Mouse (Mus musculus) CH12.LX (cell line): ENCODE results near the gene Klhl20. TPM values are rescaled to one million over a fixed set of nuclear protein-coding genes. Genes with fewer than 3 reads are reported as not detected.
A peak's percentile ranks its signal among the peaks of the same experiment; 100 is the strongest.

Experiments used
- DNase-seq: peaks from one replicate; pipeline ENCODE4 v3.0.0-alpha.2; 2013; ENCODE audit errors: extremely low read depth
- H3K27ac ChIP-seq: 2 replicates; pipeline ENCODE4 v1.5.1; 2012; ENCODE audit warnings: low read depth, mild to moderate bottlenecking, control low read depth, moderate library complexity; ENCODE audit not compliant: insufficient read depth
- H3K27me3 ChIP-seq: replicated peaks from 2 replicates; pipeline ENCODE3; 2012; ENCODE audit warnings: inconsistent platforms
- H3K36me3 ChIP-seq, 2 experiments: replicated peaks in 1 of 2; 2 replicates each; pipeline versions ENCODE3 to v1.6.1; 2012; ENCODE audit warnings: inconsistent platforms in 1 of 2, low read length in 1 of 2, mild to moderate bottlenecking in 1 of 2, mixed read lengths in 1 of 2, moderate library complexity in 1 of 2; ENCODE audit not compliant: control insufficient read depth in 1 of 2, insufficient read depth in 1 of 2
- H3K4me1 ChIP-seq, 2 experiments: 2 replicates each; pipeline ENCODE4 v1.6.1; 2012; ENCODE audit warnings: inconsistent platforms in 1 of 2, moderate library complexity in 1 of 2; ENCODE audit not compliant: insufficient read depth in 2 of 2, control insufficient read depth in 1 of 2
- H3K4me2 ChIP-seq: 2 replicates; pipeline ENCODE4 v1.6.1; 2012; ENCODE audit warnings: low read depth, mild to moderate bottlenecking, control low read depth; ENCODE audit not compliant: poor library complexity, insufficient read depth, severe bottlenecking
- H3K4me3 ChIP-seq, 3 experiments: fragments of 150-350 bp in 1 of 3; sonication (generic) in 1 of 3; replicated peaks in 1 of 3; 2 replicates each; pipeline versions ENCODE3 to v1.5.1; 2011 to 2012; ENCODE audit warnings: low read depth in 2 of 3, low read length in 2 of 3, mild to moderate bottlenecking in 2 of 3, moderate library complexity in 2 of 3, control low read depth in 1 of 3, improper control_type of control experiment in 1 of 3, inconsistent platforms in 1 of 3, mixed read lengths in 1 of 3; ENCODE audit not compliant: poor library complexity in 1 of 3
- H3K79me2 ChIP-seq: replicated peaks from 2 replicates; pipeline ENCODE4 v1.6.1; 2012; ENCODE audit warnings: mild to moderate bottlenecking, moderate library complexity; ENCODE audit not compliant: control insufficient read depth, poor library complexity, insufficient read depth, severe bottlenecking; ENCODE audit errors: extremely low read depth
- H3K9ac ChIP-seq: 2 replicates; pipeline ENCODE4 v1.6.1; 2012; ENCODE audit warnings: low read depth, mild to moderate bottlenecking, control low read depth, moderate library complexity; ENCODE audit not compliant: insufficient read depth
- H3K9me3 ChIP-seq: replicated peaks from 2 replicates; pipeline ENCODE3; 2012; ENCODE audit warnings: low read length, inconsistent platforms, mixed read lengths
- BHLHE40 ChIP-seq: IDR thresholded peaks from 2 replicates; pipeline ENCODE4 v1.6.1; 2011; ENCODE audit warnings: mild to moderate bottlenecking, low read depth, low read length, improper control_type of control experiment
- CHD2 ChIP-seq: IDR thresholded peaks from 2 replicates; pipeline ENCODE4 v1.6.1; 2011; ENCODE audit warnings: low read length, improper control_type of control experiment
- CTCF ChIP-seq, 2 experiments: IDR thresholded peaks in 1 of 2; conservative IDR thresholded peaks in 1 of 2; 2 replicates each; pipeline ENCODE4 v1.5.1; 2011 to 2012; ENCODE audit warnings: low read depth in 2 of 2, low read length in 2 of 2, improper control_type of control experiment in 1 of 2, inconsistent platforms in 1 of 2, mild to moderate bottlenecking in 1 of 2, moderate library complexity in 1 of 2
- E2F4 ChIP-seq: IDR thresholded peaks from 2 replicates; pipeline ENCODE4 v1.6.1; 2011; ENCODE audit warnings: low read depth, low read length, improper control_type of control experiment; ENCODE audit not compliant: insufficient replicate concordance
- ELF1 ChIP-seq: IDR thresholded peaks from 2 replicates; pipeline ENCODE4 v1.6.1; 2014; ENCODE audit warnings: low read depth, mild to moderate bottlenecking, inconsistent platforms, low read length, improper control_type of control experiment
- EP300 ChIP-seq: IDR thresholded peaks from 2 replicates; pipeline ENCODE4 v1.6.1; 2011; ENCODE audit warnings: low read length, improper control_type of control experiment
- ETS1 ChIP-seq: conservative IDR thresholded peaks from 2 replicates; pipeline ENCODE4 v1.6.1; 2012; ENCODE audit warnings: low read depth, mild to moderate bottlenecking, inconsistent platforms, low read length, improper control_type of control experiment, moderate library complexity
- GABPA ChIP-seq: IDR thresholded peaks from 2 replicates; pipeline ENCODE4 v1.6.1; 2012; ENCODE audit warnings: low read depth, low read length, improper control_type of control experiment, inconsistent platforms; ENCODE audit not compliant: insufficient replicate concordance
- HCFC1 ChIP-seq: IDR thresholded peaks from 2 replicates; pipeline ENCODE4 v1.6.1; 2012; ENCODE audit warnings: low read depth, mild to moderate bottlenecking, inconsistent platforms, low read length, improper control_type of control experiment
- IRF4 ChIP-seq: IDR thresholded peaks from 2 replicates; pipeline ENCODE4 v1.6.1; 2014; ENCODE audit warnings: low read depth, mild to moderate bottlenecking, inconsistent platforms, low read length, improper control_type of control experiment
- JUN ChIP-seq: IDR thresholded peaks from 2 replicates; pipeline ENCODE4 v1.6.1; 2011; ENCODE audit warnings: low read depth, mild to moderate bottlenecking, low read length, improper control_type of control experiment, moderate library complexity; ENCODE audit not compliant: insufficient read depth
- JUND ChIP-seq: conservative IDR thresholded peaks from 2 replicates; pipeline ENCODE4 v1.6.1; 2011; ENCODE audit warnings: low read depth, low read length, improper control_type of control experiment
- KAT2A ChIP-seq: IDR thresholded peaks from 2 replicates; pipeline ENCODE4 v1.6.1; 2012; ENCODE audit warnings: low read length, improper control_type of control experiment, inconsistent platforms; ENCODE audit not compliant: insufficient replicate concordance
- MAFK ChIP-seq: IDR thresholded peaks from 2 replicates; pipeline ENCODE4 v1.6.1; 2011; ENCODE audit warnings: low read length, improper control_type of control experiment; ENCODE audit not compliant: insufficient replicate concordance
- MAX ChIP-seq: IDR thresholded peaks from 2 replicates; pipeline ENCODE4 v1.6.1; 2011; ENCODE audit warnings: low read length, improper control_type of control experiment
- MAZ ChIP-seq: IDR thresholded peaks from 2 replicates; pipeline ENCODE4 v1.6.1; 2012; ENCODE audit warnings: low read depth, mild to moderate bottlenecking, inconsistent platforms, low read length, improper control_type of control experiment, moderate library complexity
- MEF2A ChIP-seq: IDR thresholded peaks from 2 replicates; pipeline ENCODE4 v1.6.1; 2014; ENCODE audit warnings: low read depth, mild to moderate bottlenecking, inconsistent platforms, low read length, improper control_type of control experiment, borderline replicate concordance
- MXI1 ChIP-seq: IDR thresholded peaks from 2 replicates; pipeline ENCODE4 v1.6.1; 2011; ENCODE audit warnings: mild to moderate bottlenecking, low read depth, low read length, improper control_type of control experiment
- MYC ChIP-seq: IDR thresholded peaks from 2 replicates; pipeline ENCODE4 v1.6.1; 2011; ENCODE audit warnings: low read depth, mild to moderate bottlenecking, improper control_type of control experiment, low read length
- NELFE ChIP-seq: IDR thresholded peaks from 2 replicates; pipeline ENCODE4 v1.6.1; 2011; ENCODE audit warnings: low read depth, low read length, improper control_type of control experiment
- NRF1 ChIP-seq: IDR thresholded peaks from 2 replicates; pipeline ENCODE4 v1.6.1; 2014; ENCODE audit warnings: low read depth, mild to moderate bottlenecking, inconsistent platforms, low read length, improper control_type of control experiment, moderate library complexity
- PAX5 ChIP-seq: IDR thresholded peaks from 2 replicates; pipeline ENCODE4 v1.6.1; 2012; ENCODE audit warnings: low read length, inconsistent platforms, mixed read lengths
- POLR2A ChIP-seq: IDR thresholded peaks from 2 replicates; pipeline ENCODE4 v1.6.1; 2011; ENCODE audit warnings: low read depth, mild to moderate bottlenecking, improper control_type of control experiment, low read length
- POLR2AphosphoS2 ChIP-seq: IDR thresholded peaks from 2 replicates; pipeline ENCODE4 v1.6.1; 2011; ENCODE audit warnings: low read depth, low read length, improper control_type of control experiment
- RAD21 ChIP-seq: IDR thresholded peaks from 2 replicates; pipeline ENCODE4 v1.6.1; 2011; ENCODE audit warnings: low read depth, mild to moderate bottlenecking, low read length, improper control_type of control experiment, moderate library complexity
- RCOR1 ChIP-seq: conservative IDR thresholded peaks from 2 replicates; pipeline ENCODE4 v1.6.1; 2012; ENCODE audit warnings: low read depth, mild to moderate bottlenecking, inconsistent platforms, low read length, improper control_type of control experiment
- SMC3 ChIP-seq: IDR thresholded peaks from 2 replicates; pipeline ENCODE4 v1.6.1; 2011; ENCODE audit warnings: low read depth, low read length, improper control_type of control experiment
- TBP ChIP-seq: conservative IDR thresholded peaks from 2 replicates; pipeline ENCODE4 v1.6.1; 2011; ENCODE audit warnings: low read depth, low read length, improper control_type of control experiment
- TCF12 ChIP-seq: IDR thresholded peaks from 2 replicates; pipeline ENCODE4 v1.6.1; 2014; ENCODE audit warnings: low read depth, mild to moderate bottlenecking, inconsistent platforms, low read length, improper control_type of control experiment
- UBTF ChIP-seq: IDR thresholded peaks from 2 replicates; pipeline ENCODE4 v1.6.1; 2012; ENCODE audit warnings: low read depth, mild to moderate bottlenecking, inconsistent platforms, low read length, improper control_type of control experiment, moderate library complexity
- USF1 ChIP-seq: IDR thresholded peaks from 2 replicates; pipeline ENCODE4 v1.6.1; 2014; ENCODE audit warnings: low read depth, mild to moderate bottlenecking, inconsistent platforms, low read length, improper control_type of control experiment
- USF2 ChIP-seq: conservative IDR thresholded peaks from 2 replicates; pipeline ENCODE4 v1.6.1; 2011; ENCODE audit warnings: low read depth, low read length, improper control_type of control experiment
- ZC3H11A ChIP-seq: IDR thresholded peaks from 2 replicates; pipeline ENCODE4 v1.6.1; 2012; ENCODE audit warnings: low read depth, mild to moderate bottlenecking, inconsistent platforms, low read length, improper control_type of control experiment
- ZKSCAN1 ChIP-seq: IDR thresholded peaks from 2 replicates; pipeline ENCODE4 v1.6.1; 2012; ENCODE audit warnings: low read depth, inconsistent platforms, low read length, improper control_type of control experiment, borderline replicate concordance
- ZMIZ1 ChIP-seq: IDR thresholded peaks from 2 replicates; pipeline ENCODE4 v1.6.1; 2012; ENCODE audit warnings: low read depth, mild to moderate bottlenecking, inconsistent platforms, low read length, improper control_type of control experiment
- ZNF384 ChIP-seq: IDR thresholded peaks from 2 replicates; pipeline ENCODE4 v1.6.1; 2012; ENCODE audit warnings: low read depth, low read length, improper control_type of control experiment, inconsistent platforms
- dilution Hi-C: fragments of 300-500 bp; cut with MboI; formaldehyde crosslinking; loops from 2 replicates; pipeline ENCODE4 v1.14.3; 2020; ENCODE audit warnings: low sequenced_read_pairs; ENCODE audit not compliant: extremely low pct_unique_long_range_greater_than_20kb, extremely low pct_ligation_motif_present
- in situ Hi-C: fragments of 300-500 bp; cut with MboI; formaldehyde crosslinking; loops from 3 replicates; pipeline ENCODE4 v1.14.3; 2019; ENCODE audit warnings: low sequenced_read_pairs, low pct_ligation_motif_present, low pct_unique_long_range_greater_than_20kb, mixed read lengths
- polyA plus RNA-seq: library from polyadenylated mRNA; unstranded; fragments of >175 nt; gene quantifications from 2 replicates; pipeline ENCODE4 v1.2.1, GENCODE M21; 2012; ENCODE audit warnings: low read depth; ENCODE audit not compliant: insufficient read length
- total RNA-seq, 2 experiments: library from RNA; depleted of rRNA; stranded (reverse); fragments of 300-350 nt in 1 of 2; fragments of >200 nt in 1 of 2; gene quantifications; 2 replicates each; pipeline ENCODE4 v1.2.3; 2012 to 2014

Gene Klhl20
- total RNA-seq (2012; rRNA removed) = 8.3 and 9.7 TPM in 2 replicates
- 7.2 and 7.9 TPM in 2 replicates for total RNA-seq (2014; rRNA removed)
- 16.0 and 16.3 TPM in 2 replicates for polyA plus RNA-seq

- H3K36me3 ChIP-seq = peaks cover 6 to 21% of the 10 kb centered on the region in 2 experiments
- peaks cover 8% of the 10 kb centered on the region; the same call in 1 of the 2 replicates for H3K79me2 ChIP-seq
- no peaks in the 10 kb centered on the region for H3K27me3 ChIP-seq
- peak within 1 kb of the TSS; percentile 87 for H3K4me2 ChIP-seq
- peak within 1 kb of the TSS; percentile 75 for H3K9ac ChIP-seq
- H3K27ac ChIP-seq = peak within 1 kb of the TSS; percentile 5; the same call in 1 of the 2 replicates
- H3K4me3 ChIP-seq = peak within 1 kb of the TSS; percentile 71 to 95 (median 84)
- H3K9me3 ChIP-seq = no peaks in the 10 kb centered on the region
- DNase-seq = peak; percentile 94
- peaks cover 2 to 19% of the 10 kb centered on the region in 2 experiments; a peak in 3 of 4 replicates for H3K4me1 ChIP-seq
- in situ Hi-C loops (no loop called here), dilution Hi-C loops (no loop called here)
- 0 out of 2 replicates have a peak, but pooled peaks have one; percentile 71 for TF ChIP-seq MAZ
- no peak for TF ChIP-seq SMC3
- TF ChIP-seq ZKSCAN1 = no peak
- TF ChIP-seq NRF1 = peak; percentile 54; the same call in 1 of the 2 replicates
- TF ChIP-seq MAFK = no peak
- TF ChIP-seq CTCF (conservative IDR thresholded peaks at IDR 0.05 in 1 of 2, IDR thresholded peaks at IDR 0.05 in 1 of 2; ENCODE audit: low read depth in 2 of 2, low read length in 2 of 2) = no peak
- no peak for TF ChIP-seq RAD21
- no peak for TF ChIP-seq JUND
- no peak for TF ChIP-seq USF1
- TF ChIP-seq ZC3H11A = no peak
- TF ChIP-seq E2F4 = 0 out of 2 replicates have a peak, but pooled peaks have one; percentile 18
- 0 out of 2 replicates have a peak, but pooled peaks have one; percentile 43 for TF ChIP-seq MYC
- no peak; the same call in 1 of the 2 replicates for TF ChIP-seq CHD2
- no peak; the same call in 1 of the 2 replicates for TF ChIP-seq ZMIZ1
- TF ChIP-seq EP300 = no peak
- peak; percentile 95 for TF ChIP-seq TBP
- TF ChIP-seq PAX5 = no peak
- peak; percentile 95 for TF ChIP-seq POLR2A
- TF ChIP-seq KAT2A = peak; percentile 92; the same call in 1 of the 2 replicates
- TF ChIP-seq USF2 = no peak
- TF ChIP-seq POLR2AphosphoS2 = peak; percentile 51; the same call in 1 of the 2 replicates
- no peak for TF ChIP-seq UBTF
- TF ChIP-seq TCF12 = peak; percentile 96
- peak; percentile 77; the same call in 1 of the 2 replicates for TF ChIP-seq MAX
- peak; percentile 96 for TF ChIP-seq ELF1
- peak; percentile 89 for TF ChIP-seq IRF4
- TF ChIP-seq GABPA = peak; percentile 48; the same call in 1 of the 2 replicates
- no peak for TF ChIP-seq ZNF384
- peak; percentile 94 for TF ChIP-seq NELFE
- no peak for TF ChIP-seq JUN
- peak; percentile 80 for TF ChIP-seq MXI1
- peak; percentile 95 for TF ChIP-seq HCFC1
- peak; percentile 71; the same call in 1 of the 2 replicates for TF ChIP-seq MEF2A
- TF ChIP-seq ETS1 = 0 out of 2 replicates have a peak, but pooled peaks have one; percentile 11
- TF ChIP-seq RCOR1 = 0 out of 2 replicates have a peak, but pooled peaks have one; percentile 22
- TF ChIP-seq BHLHE40 = peak; percentile 67
Measured at GRCm38 (mm10) chr1:161130726-161131664, at the start of gene Klhl20. Gene Klhl20, minus strand, starts transcription at chr1:161131511.
